Mouse (Mus musculus): Measurements from ENCODE around the gene Mitf.

- no peak for TF ChIP-seq CTCF (IDR thresholded peaks at IDR 0.05; ENCODE audit: borderline replicate concordance, insufficient read depth, low read length)
- no peak for TF ChIP-seq POLR2A (IDR thresholded peaks at IDR 0.05; ENCODE audit: low read depth, low read length)
Measured at GRCm38 (mm10) chr6:97856502-97856901, 49.6 kb downstream of the Mitf start.

Data from embryonic fibroblast, embryonic 13.5 days (primary cell).